Mouse (Mus musculus) adipose tissue, adult 10 weeks (tissue): ENCODE data around the gene Foxa2. TPM values are rescaled to one million over a fixed set of nuclear protein-coding genes. Genes with fewer than 3 reads are reported as not detected.

Experiments used
- polyA plus RNA-seq: library from polyadenylated mRNA; stranded (reverse); fragments of 350-450 nt; fragmentation: Illumina TruSeq; extraction: RNeasy Lipid Tissue Mini Kit (QIAGEN cat#74804); gene quantifications from one replicate; pipeline ENCODE4 v1.2.3, GENCODE M21; 2014; ENCODE audit warnings: low read depth, low replicate concordance

Gene Foxa2
- not detected for polyA plus RNA-seq

GRCm38 (mm10) chr2:148046799-148047165, at the start of gene Foxa2:
Gene Foxa2, minus strand, starts transcription at chr2:148046969.

